Mouse (Mus musculus) Patski (cell line): Measurements from ENCODE around the gene Ranbp10. TPM values are rescaled to one million over a fixed set of nuclear protein-coding genes. Genes with fewer than 3 reads are reported as not detected.

ENCODE experiments used
- ATAC-seq: fragments of 100-300 bp; one replicate; pipeline ENCODE4 v1.8.0; 2021
- CTCF ChIA-PET: fragments of 350-600 bp; sonication (Branson Sonifier 250); formaldehyde crosslinking; loops from one replicate; lab custom pipeline; 2022; ENCODE audit warnings: inconsistent platforms; lab: Charles Lee
- POLR2A ChIA-PET: fragments of 350-600 bp; sonication (Branson Sonifier 250); formaldehyde crosslinking; loops from one replicate; lab custom pipeline; 2022; ENCODE audit warnings: antibody characterized with exemption, inconsistent platforms; lab: Charles Lee
- DNase-seq: peaks from one replicate; pipeline ENCODE4 v3.0.0-alpha.2; 2011; ENCODE audit warnings: low read depth, low spot score
- H3K27me3 ChIP-seq: fragments of 371-371 bp; one replicate; pipeline ENCODE4 v1.5.1; 2021
- CTCF ChIP-seq: fragments of 100-300 bp; IDR thresholded peaks from one replicate; pipeline ENCODE4 v1.5.1; 2021
- in situ Hi-C: fragments of 300-500 bp; cut with MboI; formaldehyde crosslinking; loops from 3 replicates; pipeline ENCODE4 v1.11.1; 2018; ENCODE audit warnings: low pct_unique_long_range_greater_than_20kb, mixed read lengths
- polyA plus RNA-seq: library from polyadenylated mRNA; unstranded; gene quantifications from one replicate; pipeline ENCODE4 v1.2.3, GENCODE M21; 2021

Gene Ranbp10
- polyA plus RNA-seq, 1 experiment from 2014 or later, result 25.3 TPM

DNA sequence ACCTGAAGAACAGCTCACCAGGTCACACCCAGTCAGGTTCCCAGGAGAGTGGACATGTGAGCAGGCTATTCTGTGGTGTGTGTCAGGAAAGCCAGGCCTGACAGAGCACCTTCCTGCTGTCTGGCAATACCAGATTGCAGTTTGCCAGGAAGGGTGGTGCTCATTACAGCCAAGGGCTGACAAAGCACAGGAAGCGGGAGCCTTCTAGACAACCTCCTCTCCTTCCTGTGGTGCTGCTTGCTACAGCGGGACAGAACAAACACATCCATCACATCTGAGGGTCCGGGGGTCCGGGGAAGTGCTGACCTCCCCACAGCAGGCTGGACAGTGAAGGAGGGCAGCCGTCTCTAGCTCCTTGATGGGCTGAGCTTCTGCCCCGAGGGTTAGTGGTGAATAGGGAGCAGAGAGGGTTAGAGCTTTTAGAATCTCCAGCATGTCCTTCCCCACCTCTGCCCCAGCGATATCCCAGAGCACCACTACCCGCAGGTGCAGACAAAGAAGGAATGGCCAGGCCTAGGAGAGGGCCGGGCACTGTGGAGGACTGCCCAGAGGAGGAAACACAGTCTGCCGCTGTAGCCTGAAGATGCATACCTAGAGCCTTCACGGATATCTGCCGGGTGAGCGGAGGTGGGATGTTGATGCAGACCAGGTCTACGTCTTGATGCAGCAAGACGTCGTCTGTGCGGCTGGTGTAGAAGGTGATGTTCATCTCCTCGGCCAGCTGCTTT lies 99.6 kb downstream of the Ranbp10 start:
- no peak for TF ChIP-seq CTCF
- in situ Hi-C loops, result no loop called here
- no peaks in the 10 kb centered on the region for H3K27me3 ChIP-seq
- DNase-seq, result no peak
- no peak for ATAC-seq
- CTCF ChIA-PET, result interaction anchor here (2.1 kb wide), 1 partner anchor 11 kb away, joined by 5 read pairs; no protein-coding TSS in a partner anchor
- POLR2A ChIA-PET, result no interaction called here

DNA sequence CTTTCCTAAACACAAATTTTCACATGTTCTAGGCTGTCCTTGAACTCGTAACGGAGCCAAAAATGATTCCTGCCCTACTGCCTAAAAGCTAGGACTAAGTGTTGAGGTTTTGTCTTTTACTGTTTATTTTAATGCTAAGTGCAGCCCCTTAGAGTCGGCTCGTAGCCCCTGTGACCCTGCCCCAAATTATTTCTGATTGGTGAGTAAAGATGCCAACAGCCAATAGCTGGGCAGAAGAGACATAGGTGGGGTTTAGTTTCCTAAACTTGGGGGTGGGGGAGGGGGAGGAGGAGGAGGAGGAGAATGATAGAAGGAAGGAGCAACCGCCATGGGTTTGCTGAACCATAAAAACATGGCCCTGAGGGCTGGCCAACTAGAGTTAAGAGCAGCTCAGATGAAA lies 101.4 kb downstream of the Ranbp10 start:
- ATAC-seq, result no peak
- no peak for TF ChIP-seq CTCF

DNA sequence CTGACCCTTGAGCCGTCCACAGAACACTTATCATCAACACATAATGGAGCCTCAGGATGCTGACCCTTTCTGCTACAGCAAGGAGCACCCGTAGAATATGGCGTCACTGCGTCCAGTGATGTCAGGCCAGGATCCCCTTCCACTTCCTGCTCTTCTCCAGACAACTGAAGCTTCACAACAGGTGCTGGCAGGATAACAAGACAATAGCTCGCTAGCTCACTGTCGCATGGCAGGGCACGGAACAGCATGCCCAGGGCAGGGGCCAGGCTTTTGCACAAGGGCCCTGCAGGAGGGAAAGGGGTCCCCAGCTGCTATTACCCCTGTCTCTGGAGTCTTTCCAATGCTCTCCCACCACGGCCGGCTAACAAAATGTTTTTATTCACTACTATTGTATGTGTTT lies 104.3 kb downstream of the Ranbp10 start:
- POLR2A ChIA-PET, result no interaction called here
- ATAC-seq, result no peak
- TF ChIP-seq CTCF, result no peak
- DNase-seq, result no peak
- CTCF ChIA-PET, result interaction anchor here (2.8 kb wide), 1 partner anchor 9 kb away, joined by 13 read pairs; no protein-coding TSS in a partner anchor
- no peaks in the 10 kb centered on the region for H3K27me3 ChIP-seq
- in situ Hi-C loops, result no loop called here

More for the DNA sequence above, 101.4 kb downstream of the Ranbp10 start:
- H3K27me3 ChIP-seq, result no peaks in the 10 kb centered on the region
- ChIA-PET POLR2A (no interaction called here), CTCF (interaction anchor here (1.0 kb wide), 1 partner anchor 11 kb away, joined by 3 read pairs; no protein-coding TSS in a partner anchor)
- in situ Hi-C loops, result no loop called here
- DNase-seq, result no peak

DNA sequence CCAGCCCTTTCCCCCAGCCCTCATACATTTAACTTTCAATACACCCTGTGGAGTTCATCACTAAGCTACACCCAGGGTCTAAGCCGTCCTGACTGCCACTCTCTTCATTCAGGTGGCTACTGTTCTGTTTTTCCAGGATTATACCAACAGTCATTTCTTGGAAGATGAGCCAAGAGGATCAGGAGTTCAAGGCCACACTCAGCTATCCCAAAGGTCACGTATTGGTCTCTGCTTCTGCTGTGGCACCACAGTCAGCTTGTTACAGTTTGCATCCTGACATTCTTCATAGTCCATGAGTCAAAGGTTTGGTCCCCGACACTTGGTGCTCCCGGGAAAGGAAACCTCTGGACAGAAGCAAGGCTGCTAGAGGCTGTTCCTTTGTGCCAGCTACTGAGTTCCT lies 107.5 kb downstream of the Ranbp10 start:
- DNase-seq (no peak), ATAC-seq (no peak)
- no peak for TF ChIP-seq CTCF
- in situ Hi-C loops, result loop anchor here (10.0 kb wide), 1 partner anchor 215 kb away; the partner anchor contains the start of genes Ctrl and Psmb10
- H3K27me3 ChIP-seq, result no peaks in the 10 kb centered on the region
- ChIA-PET POLR2A (no interaction called here), CTCF (interaction anchor here (1.1 kb wide), 1 partner anchor 115 kb away, joined by 3 read pairs; no protein-coding TSS in a partner anchor)

Other genes with a start within 250 kb of the Ranbp10 start
- gene Ripor1, start 222.1 kb downstream of the Ranbp10 start, polyA plus RNA-seq, result 84.2 TPM
- 62.5 TPM for gene Ctcf, start 190.8 kb downstream of the Ranbp10 start, polyA plus RNA-seq
- gene Agrp, start 190.0 kb downstream of the Ranbp10 start, polyA plus RNA-seq, result 0.30 TPM
- 0.44 TPM for gene Carmil2, start 141.1 kb downstream of the Ranbp10 start, polyA plus RNA-seq
- gene Acd, start 126.2 kb downstream of the Ranbp10 start, polyA plus RNA-seq, result 39.2 TPM
- gene Pard6a, start 126.2 kb downstream of the Ranbp10 start, polyA plus RNA-seq, result 23.3 TPM
- gene 4933405L10Rik, start 119.7 kb downstream of the Ranbp10 start, polyA plus RNA-seq, result 1.0 TPM
- 39.5 TPM for gene Enkd1, start 119.1 kb downstream of the Ranbp10 start, polyA plus RNA-seq
- gene Gfod2, start 68.7 kb downstream of the Ranbp10 start, polyA plus RNA-seq, result 23.6 TPM
- 0.24 TPM for gene Tsnaxip1, start 381 bp upstream of the Ranbp10 start, polyA plus RNA-seq
- 38.4 TPM for gene Cenpt, start 25.9 kb upstream of the Ranbp10 start, polyA plus RNA-seq
- gene Thap11, start 27.8 kb upstream of the Ranbp10 start, polyA plus RNA-seq, result 49.7 TPM
- gene Nutf2, start 33.2 kb upstream of the Ranbp10 start, polyA plus RNA-seq, result 19.1 TPM
- 50.9 TPM for gene Edc4, start 53.5 kb upstream of the Ranbp10 start, polyA plus RNA-seq
- gene Nrn1l, start 66.2 kb upstream of the Ranbp10 start, polyA plus RNA-seq, result 0.47 TPM
- 36.4 TPM for gene Pskh1, start 73.1 kb upstream of the Ranbp10 start, polyA plus RNA-seq
- gene Ctrl, start 106.5 kb upstream of the Ranbp10 start, polyA plus RNA-seq, result 1.3 TPM
- 61.7 TPM for gene Psmb10, start 111.1 kb upstream of the Ranbp10 start, polyA plus RNA-seq
- gene Lcat, start 116.0 kb upstream of the Ranbp10 start, polyA plus RNA-seq, result 1.3 TPM
- gene Slc12a4, start 138.7 kb upstream of the Ranbp10 start, polyA plus RNA-seq, result 76.0 TPM
- not detected for gene Dpep3, start 152.1 kb upstream of the Ranbp10 start, polyA plus RNA-seq
- gene Dus2, start 164.0 kb upstream of the Ranbp10 start, polyA plus RNA-seq, result 15.4 TPM
- 0.14 TPM for gene Dpep2nb, start 178.6 kb upstream of the Ranbp10 start, polyA plus RNA-seq
- gene Ddx28, start 184.5 kb upstream of the Ranbp10 start, polyA plus RNA-seq, result 12.7 TPM
- gene Nfatc3, start 231.5 kb upstream of the Ranbp10 start, polyA plus RNA-seq, result 33.5 TPM